Mouse (Mus musculus) mouse embryonic stem cell (cell line): ENCODE results near the gene R3hdm2.

Experiments used
- in situ Hi-C, 2 experiments: fragments of 300-500 bp; cut with MboI; formaldehyde crosslinking; loops; 1 replicate in 1 of 2; 3 replicates in 1 of 2; pipeline ENCODE4 v1.14.3; 2019 to 2020; ENCODE audit warnings: low sequenced_read_pairs in 2 of 2, low pct_unique_long_range_greater_than_20kb in 1 of 2, mixed read lengths in 1 of 2; ENCODE audit not compliant: unreplicated experiment in 1 of 2

The R3hdm2 gene

DNA sequence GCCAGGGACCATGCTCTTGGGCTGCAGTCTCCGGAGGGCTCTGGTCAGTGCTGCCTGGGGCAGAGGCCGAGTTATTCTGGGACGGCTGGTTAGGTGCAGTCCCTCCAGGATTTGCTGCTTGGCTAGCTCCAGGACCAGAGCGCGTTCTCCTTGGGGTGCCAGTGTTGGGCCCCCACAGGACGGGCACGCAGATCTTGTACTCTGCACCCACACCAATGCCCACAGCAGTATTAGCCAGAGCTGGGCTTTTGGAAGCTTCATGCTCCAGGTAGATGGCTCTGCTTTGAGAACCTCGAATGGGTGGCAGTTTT, 28.9 kb upstream of the R3hdm2 start:
- in situ Hi-C loops = no loop called here

DNA sequence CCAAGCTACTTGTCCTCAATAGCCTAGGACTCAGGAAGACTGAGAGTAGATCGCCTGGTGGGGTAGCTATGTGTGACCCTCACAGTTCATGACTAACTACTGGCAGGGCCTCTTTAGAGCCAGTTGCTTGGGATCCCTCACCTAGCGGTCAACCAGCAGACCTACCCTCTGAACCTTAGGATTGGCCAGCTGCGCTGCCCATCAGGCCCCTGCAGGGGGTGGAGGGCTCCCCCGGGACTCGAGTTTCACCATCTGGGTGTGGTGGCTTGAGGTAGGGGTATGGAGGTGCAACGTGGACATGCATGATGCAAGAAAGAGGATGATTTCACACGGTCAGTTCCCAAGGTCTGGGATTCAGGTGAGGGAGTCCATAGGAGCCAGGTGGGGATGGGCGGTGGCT, 28.4 kb upstream of the R3hdm2 start:
- in situ Hi-C loops = no loop called here

DNA sequence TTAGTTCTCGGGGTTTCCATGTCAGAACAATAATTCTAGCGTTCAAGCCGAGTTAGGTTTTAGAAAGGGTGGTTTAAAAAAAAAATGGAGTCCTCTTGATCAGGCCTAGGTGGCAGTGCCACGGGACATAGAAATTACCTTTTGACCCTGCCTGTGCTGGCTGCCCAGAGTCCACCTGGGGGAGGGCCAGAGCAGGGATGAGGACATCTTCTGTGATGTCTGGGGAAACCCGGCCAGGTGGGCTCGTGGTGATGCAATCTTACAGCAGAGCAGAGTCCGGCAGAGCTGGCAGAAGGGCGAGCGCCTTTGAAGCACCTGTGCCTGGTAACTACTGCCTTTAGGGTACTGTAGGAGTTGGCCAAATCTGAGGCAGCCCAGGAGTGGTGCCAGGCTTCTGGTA, 27.9 kb upstream of the R3hdm2 start:
- in situ Hi-C loops = no loop called here

DNA sequence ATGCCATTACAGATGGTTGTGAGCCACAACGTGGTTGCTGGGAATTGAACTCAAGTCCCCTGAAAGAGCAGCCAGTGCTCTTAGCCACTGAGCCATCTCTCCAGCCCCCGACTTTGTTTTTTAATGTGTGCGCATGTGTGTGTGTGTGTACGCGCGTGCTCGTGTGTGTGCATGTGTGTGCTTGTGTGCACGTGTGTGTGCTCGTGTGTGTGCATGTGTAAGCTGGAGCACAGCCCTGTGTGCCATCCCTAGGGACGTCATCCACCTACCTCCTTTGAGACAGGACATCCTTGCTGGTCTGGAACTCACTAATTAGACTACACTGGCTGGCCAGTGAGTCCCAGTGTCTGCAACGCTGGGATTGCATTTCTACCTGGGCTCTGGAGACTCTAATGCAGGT, 27.4 kb upstream of the R3hdm2 start:
- in situ Hi-C loops = no loop called here

DNA sequence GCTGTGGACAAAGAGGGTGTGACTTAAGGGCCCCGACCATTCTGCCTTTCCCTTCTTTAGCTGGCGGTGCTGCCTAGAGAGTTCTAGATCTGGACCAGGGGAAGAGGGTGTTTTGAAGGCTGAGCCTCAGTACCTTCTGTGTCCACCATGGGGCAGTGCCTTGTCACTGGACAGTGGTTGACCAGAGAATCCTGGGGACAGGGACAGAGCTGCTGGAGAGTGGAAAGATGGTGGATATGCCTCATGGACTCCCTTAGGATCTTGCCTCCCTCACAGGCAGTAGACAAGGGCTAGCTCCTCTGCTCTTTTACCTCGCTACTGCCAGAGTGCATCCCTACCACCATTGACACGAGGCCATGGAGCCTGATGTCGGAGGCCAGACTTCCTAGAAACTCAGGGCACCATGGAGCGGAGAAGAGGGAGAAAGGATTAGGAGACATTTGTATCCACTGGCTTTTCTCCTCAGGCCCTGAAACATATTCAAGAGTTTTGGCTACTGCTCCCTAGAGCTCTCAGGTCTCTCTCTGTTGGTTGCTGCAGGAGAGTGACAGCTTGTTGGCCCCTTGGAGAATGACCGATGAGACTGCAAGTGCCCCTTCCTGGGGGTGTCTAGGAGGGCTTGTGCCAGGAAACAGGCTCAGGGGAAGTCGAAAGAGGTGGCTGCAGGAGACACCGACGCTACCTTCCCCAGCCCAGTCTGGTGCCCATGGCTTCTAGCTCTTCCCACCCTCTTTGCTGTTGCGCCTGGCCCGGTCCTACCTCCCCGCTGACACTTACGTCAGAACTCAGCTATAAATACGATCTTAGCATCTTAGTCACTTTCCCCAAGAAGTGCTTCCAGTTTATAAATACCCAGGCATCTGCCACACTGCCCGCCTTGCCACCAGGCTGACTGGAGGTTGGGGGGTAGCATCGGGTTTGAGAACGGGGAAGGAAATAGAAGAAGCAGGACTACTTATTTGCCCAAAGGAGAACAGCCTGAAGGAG, 25.9 kb upstream of the R3hdm2 start, which contains the start of gene Inhbe:
Gene Inhbe, minus strand, starts transcription at position 503 of the 987 bp plus-strand sequence.
- in situ Hi-C loops = no loop called here

DNA sequence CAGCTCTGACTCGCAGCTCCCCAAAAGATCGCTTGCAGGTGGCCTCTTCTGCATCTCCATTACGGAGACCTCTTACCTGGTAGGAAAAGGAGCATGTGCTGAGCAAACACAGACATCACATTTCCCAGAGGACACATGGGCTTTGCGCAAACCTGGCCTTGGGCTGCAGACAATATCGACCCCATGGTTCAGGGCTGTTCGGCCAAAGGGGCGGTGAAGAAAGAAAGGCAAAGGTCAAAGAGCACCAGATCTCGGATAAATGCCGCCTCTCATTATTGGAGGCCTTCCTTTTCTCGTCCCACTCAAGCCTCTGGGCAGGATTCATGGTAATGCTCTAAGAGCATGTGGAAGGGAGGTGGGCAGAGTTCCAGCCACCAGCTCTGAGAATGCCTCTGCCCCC, 24.8 kb upstream of the R3hdm2 start:
- in situ Hi-C loops = no loop called here

DNA sequence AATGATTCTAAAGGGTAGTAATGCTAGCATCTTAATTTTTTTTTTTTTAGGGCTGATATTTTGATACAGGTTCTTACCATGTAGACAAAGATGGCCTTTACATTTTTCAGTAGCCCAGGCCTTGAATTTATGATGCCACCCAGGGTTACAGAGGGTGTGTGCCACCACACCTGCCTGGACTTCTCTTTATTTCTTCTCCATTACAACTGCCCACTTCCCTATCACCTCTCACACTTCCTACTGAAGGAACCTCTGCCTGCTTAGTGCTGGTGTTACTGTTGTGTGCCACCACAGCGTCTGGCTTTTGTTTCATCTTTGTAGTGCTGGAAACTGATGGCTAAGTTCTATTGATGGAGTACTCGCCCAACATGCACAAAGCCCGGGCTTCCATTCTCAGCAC, 19.4 kb upstream of the R3hdm2 start:
- in situ Hi-C loops = no loop called here

DNA sequence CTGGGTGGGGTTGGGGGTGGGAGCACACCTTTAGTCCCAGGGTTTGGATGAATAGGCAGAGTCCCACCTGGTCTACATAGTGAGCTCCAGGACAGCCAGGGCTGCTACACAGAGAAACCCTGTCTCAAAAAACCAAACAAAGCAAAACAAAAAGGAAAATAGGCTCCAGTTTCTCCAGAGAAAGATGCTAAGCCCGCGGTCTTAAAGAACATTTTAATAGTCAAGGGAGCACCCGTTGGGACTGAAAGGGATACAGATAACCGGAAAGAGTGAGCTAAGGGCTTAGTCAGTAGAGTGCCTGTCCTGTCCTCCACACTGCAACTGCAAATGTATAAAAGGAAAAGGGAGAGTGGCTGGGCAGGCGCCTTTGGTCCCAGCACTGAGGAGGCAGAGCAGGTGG, 13.0 kb upstream of the R3hdm2 start:
- in situ Hi-C loops = no loop called here

DNA sequence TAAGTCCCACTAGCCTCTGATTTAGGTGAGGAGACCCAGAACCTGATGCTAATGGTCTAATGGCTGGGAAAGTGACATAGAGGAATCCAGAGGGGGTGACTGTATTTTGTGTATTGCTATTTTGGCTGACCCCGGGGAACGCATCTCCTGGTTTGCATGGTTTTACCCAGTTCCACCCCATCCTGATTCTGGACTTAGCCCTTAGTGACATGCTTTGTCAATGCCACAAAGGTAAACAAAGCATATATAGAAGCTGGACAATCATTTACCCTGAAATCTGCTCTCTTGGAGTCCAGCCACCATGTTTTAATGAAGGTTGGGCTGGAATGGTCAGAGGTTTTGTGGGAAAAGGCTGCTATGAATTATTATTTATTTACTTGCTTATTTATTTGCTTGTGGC, 11.9 kb upstream of the R3hdm2 start:
- in situ Hi-C loops = no loop called here

DNA sequence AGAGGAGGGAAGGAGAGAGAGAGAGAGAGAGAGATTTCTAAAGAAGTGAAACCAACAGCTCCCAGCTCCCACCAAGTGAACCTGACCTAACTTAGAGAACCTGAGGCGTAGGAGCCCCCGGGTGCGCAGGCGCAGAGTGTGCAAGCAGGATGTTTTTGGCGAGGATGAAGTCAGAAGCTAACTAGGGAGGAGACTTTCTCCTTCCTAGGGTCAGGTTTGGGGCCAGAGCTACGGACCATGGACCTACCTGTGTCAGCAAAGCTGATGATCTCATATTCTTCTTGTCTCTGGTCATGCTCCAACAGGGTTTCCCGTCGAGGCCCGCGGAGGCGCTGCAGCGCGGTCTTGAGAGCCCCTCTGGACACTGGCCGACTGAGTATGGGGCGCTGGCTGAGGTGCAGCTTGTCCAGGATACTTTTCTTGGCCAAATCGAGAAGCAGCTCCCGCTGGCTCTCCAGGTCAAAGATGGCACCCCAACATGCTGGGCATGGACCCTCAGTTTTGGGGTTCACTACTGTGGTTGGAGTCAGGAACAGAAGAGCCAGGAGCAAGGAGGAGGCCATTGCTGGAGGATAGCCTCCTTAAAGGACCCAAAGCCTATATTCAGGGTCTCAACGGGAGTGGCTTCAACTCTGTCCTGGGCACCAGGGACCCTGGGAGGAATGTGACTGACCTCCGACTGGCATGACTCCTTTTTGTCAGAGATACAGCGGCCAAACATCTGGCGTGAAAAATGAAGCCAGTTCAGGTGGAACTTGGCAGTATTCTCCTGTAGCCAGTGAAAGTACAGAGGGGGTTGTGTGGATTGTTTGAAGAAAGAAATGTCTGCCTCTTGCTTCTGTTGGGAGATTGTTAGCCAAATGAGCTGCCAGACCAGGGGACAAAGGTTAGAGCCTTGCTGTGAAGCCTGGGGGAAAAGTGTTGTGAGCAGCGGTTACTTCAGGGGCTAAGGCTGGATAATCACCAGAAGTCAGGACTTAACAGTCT, 10.0 kb upstream of the R3hdm2 start, which contains the start of gene Inhbc:
Gene Inhbc, minus strand, starts transcription at position 598 of the 987 bp plus-strand sequence.
- in situ Hi-C loops = no loop called here

DNA sequence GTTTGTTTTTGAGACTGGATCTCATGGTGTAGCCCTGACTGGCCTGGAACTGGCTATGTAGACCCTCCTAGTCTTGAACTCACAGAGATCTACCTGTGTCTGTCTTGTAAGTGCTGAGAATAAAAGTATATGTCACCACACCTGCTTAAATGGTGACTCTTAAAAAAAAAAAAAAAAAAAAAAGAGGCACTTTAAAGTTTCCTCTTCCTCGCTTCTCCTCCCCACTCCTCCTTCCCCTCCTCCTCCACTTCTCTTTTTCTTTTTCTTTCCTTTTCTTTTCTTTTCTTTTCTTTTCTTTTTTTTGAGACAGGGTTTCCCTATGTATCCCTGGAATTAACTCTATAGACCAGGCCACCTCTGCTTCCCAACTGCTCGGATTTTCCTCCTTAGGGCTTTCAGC, 9.1 kb upstream of the R3hdm2 start:
- in situ Hi-C loops = no loop called here

DNA sequence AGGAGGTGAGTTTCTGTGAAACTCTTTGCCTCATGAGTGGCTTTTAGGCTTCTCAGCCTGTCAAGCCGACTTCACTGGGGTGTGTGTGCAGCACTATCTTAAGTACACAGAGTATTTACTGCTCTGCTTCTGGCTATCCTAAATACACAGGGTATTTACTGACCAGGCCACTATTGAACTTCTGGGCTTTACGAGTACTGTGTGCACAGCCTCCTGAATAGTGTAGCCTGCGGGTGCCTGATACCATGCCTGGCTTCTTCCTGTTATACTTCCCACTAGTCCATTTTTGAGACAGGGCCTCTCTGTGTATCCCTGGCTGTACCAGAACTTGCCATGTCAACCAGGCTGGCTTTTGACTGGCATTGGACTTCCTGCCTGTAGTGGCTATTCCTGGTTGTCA, 2.4 kb upstream of the R3hdm2 start:
- in situ Hi-C loops = no loop called here

DNA sequence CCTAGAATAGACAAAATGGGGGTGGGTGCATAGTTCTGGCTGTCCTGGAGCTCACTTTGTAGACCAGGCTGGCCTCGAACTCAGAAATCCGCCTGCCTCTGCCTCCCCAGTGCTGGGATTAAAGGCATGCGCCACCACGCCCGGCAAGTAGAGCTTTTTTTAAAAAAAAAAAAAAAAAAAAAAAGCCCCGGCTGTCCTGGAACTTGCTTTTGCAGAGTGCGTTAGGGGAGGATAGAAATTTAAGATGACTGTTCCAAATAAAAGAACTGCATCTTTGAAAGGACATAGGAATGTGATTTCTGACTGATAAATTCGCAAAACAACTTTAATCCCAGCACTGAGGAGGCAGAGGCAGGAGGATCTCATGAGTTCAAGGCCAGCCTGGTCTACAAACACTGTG, 473 bp upstream of the R3hdm2 start:
- in situ Hi-C loops = no loop called here

DNA sequence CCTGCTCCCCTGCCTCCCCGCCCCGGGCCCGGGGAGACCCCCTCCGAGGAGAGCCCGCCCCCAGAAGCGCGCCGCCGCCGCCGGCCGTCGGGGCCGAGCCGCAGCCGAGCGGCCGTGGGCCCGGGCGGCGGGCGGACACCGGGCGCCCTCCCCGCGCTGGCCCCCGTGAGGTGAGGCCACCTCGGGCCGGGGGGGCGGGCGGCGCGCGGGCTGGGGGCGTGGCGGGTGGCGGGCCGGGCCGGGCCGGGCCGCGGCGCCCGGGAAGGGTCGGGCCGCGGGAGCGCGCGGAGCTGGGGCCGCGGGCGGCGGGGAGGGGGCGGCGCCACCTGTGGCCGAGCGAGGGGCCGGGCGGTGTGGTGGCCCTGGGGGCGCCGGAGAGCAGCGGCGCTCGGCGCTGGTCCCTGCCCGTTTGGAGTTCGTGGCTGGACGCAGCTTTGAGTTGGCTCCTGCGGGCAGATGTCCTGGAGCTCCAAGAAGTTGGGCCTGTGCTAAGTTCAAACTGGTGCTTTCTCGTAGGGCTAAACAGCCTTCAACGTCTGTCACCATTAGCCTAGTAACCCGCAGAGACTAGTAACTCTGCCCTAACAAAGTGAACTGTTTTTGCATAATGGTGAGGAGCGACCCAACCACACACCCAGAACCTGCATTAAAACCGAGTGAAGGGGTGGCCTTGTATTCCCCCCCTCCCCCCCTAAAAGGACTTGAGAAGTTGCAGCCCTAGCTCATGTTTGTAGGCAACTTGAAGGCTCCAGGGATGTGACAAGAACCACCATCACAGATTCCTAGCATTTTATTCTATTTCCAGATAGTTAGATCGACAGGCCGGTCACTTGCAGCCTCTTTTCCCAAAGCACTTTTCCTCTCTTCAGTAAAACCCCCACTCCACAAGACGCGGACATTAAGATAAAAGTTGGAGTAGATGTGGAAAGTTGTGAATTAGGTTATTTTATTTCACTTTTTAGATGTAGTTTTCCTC, 928 bp downstream of the R3hdm2 start:
- in situ Hi-C loops = no loop called here

DNA sequence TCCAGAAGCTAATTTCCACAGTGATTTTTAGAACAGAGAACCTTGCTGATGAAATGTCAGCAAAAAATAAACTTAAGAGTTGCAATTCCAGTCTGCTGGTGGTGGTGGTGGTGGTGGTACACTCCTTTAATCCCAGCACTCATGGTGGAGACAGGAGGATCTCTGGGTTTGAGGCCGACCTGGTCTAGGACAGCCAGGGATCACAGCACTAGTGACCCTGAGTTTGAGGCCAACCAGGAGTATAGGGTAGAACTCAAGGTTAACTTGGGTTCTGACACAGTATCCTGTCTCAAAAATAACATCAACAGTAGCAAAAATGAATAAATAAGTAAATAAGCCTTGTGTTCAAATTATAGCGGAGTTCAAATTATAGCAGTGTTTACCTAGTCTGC, 1.6 kb downstream of the R3hdm2 start:
- in situ Hi-C loops = no loop called here

DNA sequence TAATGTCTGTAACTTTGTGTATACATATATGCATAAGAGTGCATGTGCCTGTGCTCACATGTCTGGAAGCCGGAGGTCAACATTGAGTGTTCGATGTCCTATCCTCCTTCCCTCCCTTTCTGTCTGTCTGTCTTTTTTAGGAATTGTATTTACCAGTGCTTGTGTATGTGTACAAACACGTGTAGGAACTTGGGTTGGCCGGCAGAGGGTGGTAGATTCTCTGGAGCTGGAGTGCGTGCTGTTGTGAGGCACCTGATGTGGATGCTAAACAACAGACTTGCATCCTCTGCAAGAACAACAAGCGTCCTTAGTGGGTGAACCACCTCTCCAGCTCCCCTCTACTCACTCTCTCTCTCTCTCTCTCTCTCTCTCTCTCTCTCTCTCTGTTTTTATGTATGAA, 11.6 kb downstream of the R3hdm2 start:
- in situ Hi-C loops = no loop called here

DNA sequence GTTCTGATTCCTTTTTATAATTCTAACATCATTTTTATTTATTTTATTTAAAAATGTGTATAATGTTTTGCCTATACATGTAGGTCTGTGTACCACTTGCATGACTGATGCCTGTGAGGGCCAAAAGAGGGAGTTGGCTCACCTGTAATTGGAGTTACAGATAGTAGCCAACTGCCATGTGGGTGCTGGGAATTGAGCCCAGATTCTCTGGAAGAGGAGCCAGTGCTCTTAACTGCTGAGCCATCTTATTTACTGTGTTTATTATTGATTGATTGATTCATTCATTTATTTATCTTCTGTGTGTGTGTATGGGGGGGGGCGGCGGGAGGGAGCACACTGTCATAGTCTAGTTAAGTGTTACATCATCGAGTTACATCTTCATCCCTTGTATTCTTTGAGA, 24.6 kb downstream of the R3hdm2 start:
- in situ Hi-C loops = no loop called here

DNA sequence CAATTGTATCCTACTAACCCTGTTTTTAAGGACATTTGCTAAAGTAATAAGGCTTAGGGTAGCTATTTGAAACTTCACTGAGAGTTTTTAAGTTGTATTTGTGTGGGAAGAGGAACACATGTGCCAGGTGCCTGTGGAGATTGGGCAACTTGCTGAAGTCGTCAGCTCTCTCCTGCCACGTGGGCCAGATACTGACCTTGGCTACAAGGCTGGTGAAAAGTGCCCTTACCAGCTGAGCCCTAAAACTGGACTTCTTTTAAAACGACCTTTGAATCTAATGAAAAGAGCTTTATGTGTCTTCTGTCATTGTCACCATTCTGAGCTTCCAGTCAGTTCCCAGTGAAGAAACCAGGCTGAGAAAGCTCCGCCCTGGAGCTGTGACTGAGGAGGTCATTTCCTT, 27.3 kb downstream of the R3hdm2 start:
- in situ Hi-C loops = no loop called here
